Mouse (Mus musculus) heart, adult 2 months (tissue): Measurements from ENCODE around the gene Gramd2. TPM values are rescaled to one million over a fixed set of nuclear protein-coding genes. Genes with fewer than 3 reads are reported as not detected.
A peak's percentile ranks its signal among the peaks of the same experiment; 100 is the strongest.
"Not testable (repeated sequence)": the region's sequence is repeated elsewhere in the genome, so short reads cannot be mapped to it uniquely, and the experiment has no call there.

ENCODE experiments used
- DNase-seq, 2 experiments: peaks; one replicate each; pipeline ENCODE4 v3.0.0; 2021
- H3K27ac ChIP-seq: fragments of 200-600 bp; 2 replicates; pipeline ENCODE4 v1.8.1; 2022
- H3K27me3 ChIP-seq: fragments of 200-500 bp; 2 replicates; pipeline ENCODE4 v1.6.1; 2012; ENCODE audit warnings: mild to moderate bottlenecking, low read length, inconsistent platforms, mixed read lengths; ENCODE audit not compliant: control insufficient read depth, insufficient read depth
- H3K36me3 ChIP-seq: fragments of 200-500 bp; 2 replicates; pipeline ENCODE4 v1.6.1; 2012; ENCODE audit warnings: low read length, inconsistent platforms; ENCODE audit not compliant: control insufficient read depth, insufficient read depth
- H3K4me1 ChIP-seq: fragments of 200-500 bp; 2 replicates; pipeline ENCODE4 v1.6.1; 2011; ENCODE audit warnings: low read length; ENCODE audit not compliant: control insufficient read depth, insufficient read depth
- H3K4me3 ChIP-seq: fragments of 200-600 bp; 2 replicates; pipeline ENCODE4 v1.8.1; 2022
- H3K79me2 ChIP-seq: fragments of 200-500 bp; replicated peaks from 2 replicates; pipeline ENCODE4 v1.6.1; 2012; ENCODE audit warnings: mild to moderate bottlenecking, inconsistent platforms, low read length, moderate library complexity, mixed read lengths; ENCODE audit not compliant: control insufficient read depth, insufficient read depth
- H3K9ac ChIP-seq: fragments of 200-500 bp; 2 replicates; pipeline ENCODE4 v1.6.1; 2012; ENCODE audit warnings: low read depth, mild to moderate bottlenecking, control low read depth, inconsistent platforms, low read length, mixed read lengths
- CTCF ChIP-seq: fragments of 200-600 bp; IDR thresholded peaks from 2 replicates; pipeline ENCODE4 v1.8.1; 2022; ENCODE audit warnings: antibody characterized with exemption, mild to moderate bottlenecking, moderate library complexity
- EP300 ChIP-seq: fragments of 200-500 bp; IDR thresholded peaks from 2 replicates; pipeline ENCODE4 v1.6.1; 2011; ENCODE audit warnings: low read depth, low read length, control low read depth; ENCODE audit not compliant: insufficient read depth
- POLR2A ChIP-seq: fragments of 200-500 bp; IDR thresholded peaks from 2 replicates; pipeline ENCODE4 v1.6.1; 2011; ENCODE audit warnings: mild to moderate bottlenecking, low read depth, low read length, control low read depth; ENCODE audit not compliant: insufficient read depth
- WGBS: fragments of 180-500 bp; shearing (Covaris S2); methylation state at CpG from one replicate; pipeline ENCODE4 v1.1.7; 2018; 5-methylcytosine and 5-hydroxymethylcytosine counted together
- intact Hi-C: fragments of 180-260 bp; cut with DNase I; formaldehyde crosslinking; loops from one replicate; pipeline ENCODE4 v1.15.1; 2025
- polyA plus RNA-seq: library from polyadenylated mRNA; depleted of rRNA; stranded (reverse); fragments of >200 nt; gene quantifications from 2 replicates; pipeline ENCODE4 v1.2.3, GENCODE M21; 2012; rRNA removed
- total RNA-seq, 2 experiments: library from RNA; stranded (reverse); gene quantifications; 2 replicates each; pipeline ENCODE4 v1.2.3; 2021

Gramd2 gene
- total and polyA plus RNA-seq, 3 experiments: 1.3 TPM; not detected in 2

DNA sequence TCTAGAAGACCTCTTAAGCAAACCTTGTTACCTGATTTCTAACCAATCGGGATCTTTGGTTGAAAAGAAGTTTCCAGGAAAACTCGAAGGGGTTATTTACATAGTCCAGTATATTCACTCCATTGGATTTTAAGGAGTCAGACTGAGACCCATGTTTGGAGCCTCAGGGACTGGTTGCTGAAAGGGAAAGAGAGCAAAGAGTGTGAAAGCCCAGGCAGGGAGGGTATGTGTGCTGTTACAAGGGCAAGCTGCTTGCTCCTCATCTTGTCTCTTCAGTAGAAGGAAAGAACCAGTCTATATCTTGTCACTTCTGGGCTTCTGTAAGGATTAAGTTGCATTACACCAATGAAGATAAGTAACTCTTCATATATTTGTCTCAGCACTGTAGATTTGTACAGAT lies 72.0 kb downstream of the Gramd2 start:
- Histone ChIP-seq H3K27me3 (no peaks in the 10 kb centered on the region), H3K36me3 (no peaks in the 10 kb centered on the region), H3K4me3 (peak overlapping the region; percentile 79), H3K4me1 (peaks cover 1% of the 10 kb centered on the region), H3K9ac (no peak overlapping the region), H3K79me2 (no peaks in the 10 kb centered on the region), H3K27ac (peak overlapping the region; percentile 94)
- intact Hi-C loops: loop anchor here (1.0 to 5.0 kb wide), 2 partner anchors 95 to 135 kb away; partner anchors contain the start of genes Parp6 and Pkm
- no peak for TF ChIP-seq CTCF
- no peak for TF ChIP-seq EP300
- TF ChIP-seq POLR2A: no peak
- 4% methylated on average over 2 of the region's 2 CpGs for WGBS
- no peak for DNase-seq

DNA sequence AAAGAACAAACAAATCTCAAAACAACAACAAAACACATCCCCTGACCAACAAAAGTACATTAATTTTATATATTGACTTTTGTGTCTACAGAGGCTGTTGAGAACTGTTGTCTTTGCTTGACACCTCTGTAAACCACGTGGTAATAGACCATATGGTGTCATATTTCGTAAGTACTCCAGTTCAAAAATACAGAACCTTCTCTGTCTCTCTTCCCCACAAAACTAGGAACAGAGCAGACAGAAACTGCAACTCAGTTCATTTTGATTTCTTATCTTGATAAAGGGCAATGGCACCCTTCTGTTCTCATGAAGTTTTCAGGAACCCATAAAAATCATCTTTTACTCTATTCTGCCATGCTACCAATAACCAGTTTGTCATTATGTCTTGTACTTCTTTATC lies 75.3 kb downstream of the Gramd2 start:
- Histone ChIP-seq H3K27me3 (no peaks in the 10 kb centered on the region), H3K27ac (no peak overlapping the region), H3K4me3 (no peak overlapping the region), H3K4me1 (peaks cover 1% of the 10 kb centered on the region), H3K36me3 (no peaks in the 10 kb centered on the region; the same call in 1 of the 2 replicates), H3K79me2 (no peaks in the 10 kb centered on the region), H3K9ac (no peak overlapping the region)
- no peak for DNase-seq
- intact Hi-C loops: no loop called here
- TF ChIP-seq EP300: no peak
- no peak for TF ChIP-seq POLR2A
- 66% methylated on average over 2 of the region's 2 CpGs for WGBS

DNA sequence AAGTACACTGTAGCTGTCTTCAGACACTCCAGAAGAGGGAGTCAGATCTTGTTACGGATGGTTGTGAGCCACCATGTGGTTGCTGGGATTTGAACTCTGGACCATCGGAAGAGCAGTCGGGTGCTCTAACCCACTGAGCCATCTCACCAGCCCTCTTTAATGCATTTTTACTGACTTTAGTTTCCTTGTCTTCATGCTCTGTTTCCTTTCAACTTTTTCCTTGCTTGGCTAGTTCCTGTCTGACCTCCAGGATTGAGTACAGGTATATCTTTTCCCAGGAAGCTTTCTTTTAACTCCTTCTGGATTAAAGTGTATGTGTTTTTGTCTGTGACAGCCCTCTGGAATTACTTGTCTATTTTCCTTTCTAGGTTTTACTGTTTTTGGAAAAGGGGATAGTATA lies 77.1 kb downstream of the Gramd2 start:
- WGBS: 98% methylated on average over 3 of the region's 3 CpGs
- H3K36me3 ChIP-seq, H3K4me3 ChIP-seq, H3K4me1 ChIP-seq, H3K79me2 ChIP-seq, DNase-seq, H3K27ac ChIP-seq, H3K9ac ChIP-seq, H3K27me3 ChIP-seq, intact Hi-C loops: not testable (repeated sequence)

DNA sequence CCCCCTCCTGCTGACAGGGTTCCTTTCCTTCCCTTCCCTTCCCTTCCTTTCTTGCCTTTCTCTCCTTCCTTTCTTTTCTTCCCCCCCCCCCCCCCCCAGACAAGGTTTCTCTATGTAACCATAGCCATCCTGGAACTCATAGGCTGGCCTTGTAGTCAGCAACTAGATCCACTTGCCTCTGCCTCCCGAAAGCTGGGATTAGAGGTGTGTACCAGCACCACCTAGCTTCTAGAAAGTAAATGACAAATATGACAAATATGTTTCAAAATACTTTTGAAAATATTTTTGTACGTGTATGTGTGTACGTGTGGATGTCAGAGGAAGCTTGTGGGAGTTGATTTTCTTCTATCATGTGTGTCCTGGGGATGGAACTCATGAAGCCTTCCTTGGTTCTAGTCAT lies 80.6 kb downstream of the Gramd2 start:
- DNase-seq: no peak
- Histone ChIP-seq H3K4me1 (no peaks in the 10 kb centered on the region), H3K79me2 (no peaks in the 10 kb centered on the region), H3K9ac (no peak overlapping the region), H3K36me3 (no peaks in the 10 kb centered on the region; the same call in 1 of the 2 replicates), H3K27me3 (no peaks in the 10 kb centered on the region), H3K27ac (no peak overlapping the region), H3K4me3 (no peak overlapping the region)
- intact Hi-C loops: loop anchor here (1.0 kb wide), 1 partner anchor 37 kb away; no protein-coding TSS in a partner anchor
- 30% methylated on average over 3 of the region's 3 CpGs for WGBS
- peak; percentile 62 for TF ChIP-seq CTCF
- no peak for TF ChIP-seq EP300
- no peak for TF ChIP-seq POLR2A

DNA sequence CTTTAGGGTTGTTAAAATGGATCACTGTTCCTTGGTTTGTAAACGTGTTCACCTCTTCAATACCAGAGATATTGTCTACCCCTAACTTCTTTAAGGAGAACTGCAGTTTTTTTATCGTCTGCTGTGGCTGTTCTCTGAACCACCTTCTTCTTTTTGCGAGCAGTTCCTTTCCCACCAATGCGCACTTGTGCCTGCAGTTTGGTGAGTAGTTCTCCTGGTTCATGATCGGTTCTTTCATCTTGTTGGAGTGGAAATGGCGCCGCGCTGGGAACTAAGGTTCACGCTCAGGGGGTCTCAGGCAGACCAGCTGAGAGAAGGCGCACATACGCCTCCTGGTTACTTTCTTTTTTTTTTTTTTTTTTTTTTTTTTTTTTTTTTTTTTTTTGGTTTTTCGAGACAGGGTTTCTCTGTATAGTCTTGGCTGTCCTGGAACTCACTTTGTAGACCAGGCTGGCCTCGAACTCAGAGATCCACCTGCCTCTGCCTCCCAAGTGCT lies 87.1 kb downstream of the Gramd2 start:
- H3K9ac ChIP-seq, DNase-seq, H3K27ac ChIP-seq, H3K4me3 ChIP-seq, H3K27me3 ChIP-seq, H3K36me3 ChIP-seq, intact Hi-C loops, H3K79me2 ChIP-seq, H3K4me1 ChIP-seq: not testable (repeated sequence)
- 92% methylated on average over 12 of the region's 13 CpGs for WGBS

Other genes with a start within 250 kb of the Gramd2 start
- gene Arih1, start 193.5 kb upstream of the Gramd2 start, total RNA-seq: 10 to 100 TPM; 79.2 to 88.7 TPM
- gene Arih1, start 193.5 kb upstream of the Gramd2 start, polyA plus RNA-seq: 15.8 and 36.9 TPM in 2 replicates
- 10 to 100 TPM; 46.9 to 51.7 TPM for gene Hexa, start 140.6 kb upstream of the Gramd2 start, total RNA-seq
- gene Hexa, start 140.6 kb upstream of the Gramd2 start, polyA plus RNA-seq: 50.6 and 64.4 TPM in 2 replicates
- gene Tmem202, start 140.3 kb upstream of the Gramd2 start, total RNA-seq: under 1 TPM; 0.37 to 0.84 TPM
- 0.16 and 0.29 TPM in 2 replicates for gene Tmem202, start 140.3 kb upstream of the Gramd2 start, polyA plus RNA-seq
- gene Celf6, start 102.2 kb upstream of the Gramd2 start, total RNA-seq: not detected
- gene Celf6, start 102.2 kb upstream of the Gramd2 start, polyA plus RNA-seq: 0.18 TPM in 1 of 2 replicates, not detected in the other
- 10 to 100 TPM; 16.4 to 16.5 TPM for gene Parp6, start 62.9 kb upstream of the Gramd2 start, total RNA-seq
- gene Parp6, start 62.9 kb upstream of the Gramd2 start, polyA plus RNA-seq: 24.2 and 40.3 TPM in 2 replicates
- gene Pkm, start 23.8 kb upstream of the Gramd2 start, total RNA-seq: 1,000 to 10,000 TPM; 1,073 to 1,081 TPM
- 1,773 and 1,838 TPM in 2 replicates for gene Pkm, start 23.8 kb upstream of the Gramd2 start, polyA plus RNA-seq
- 1 to 10 TPM; 8.1 to 8.3 TPM for gene Senp8, start 70.6 kb downstream of the Gramd2 start, total RNA-seq
- gene Senp8, start 70.6 kb downstream of the Gramd2 start, polyA plus RNA-seq: 4.2 and 9.9 TPM in 2 replicates
- gene Myo9a, start 70.8 kb downstream of the Gramd2 start, total RNA-seq: 10 to 100 TPM; 11.0 to 13.1 TPM
- gene Myo9a, start 70.8 kb downstream of the Gramd2 start, polyA plus RNA-seq: 1.9 and 6.6 TPM in 2 replicates